Mouse (Mus musculus): ENCODE measurements around the gene Zbed6.

GRCm38 (mm10) chr1:133692195-133692594 lies 31.5 kb upstream of the Zbed6 start:
- TF ChIP-seq CTCF (conservative IDR thresholded peaks at IDR 0.05; ENCODE audit: insufficient read depth, insufficient read length, low read depth, low read length) (no peak), POLR2A (IDR thresholded peaks at IDR 0.05; ENCODE audit: low read depth, low read length) (no peak)

Measured in kidney, adult 2 months (tissue).